ENCODE assay signal across 8 mouse cellular contexts in genomic region chr13:3609780-3610117, GRCm38 (mm10). TPM values are rescaled to one million over a fixed set of nuclear protein-coding genes. Genes with fewer than 3 reads are reported as not detected.
DNase-seq lines count a peak whose midpoint lies in the region; ATAC-seq and TF ChIP-seq lines count a peak whose summit lies in the region.

No protein-coding gene starts in this region.

- peak overlapping the region; percentile 76 for H3K4me2 ChIP-seq in heart, embryonic 14.5 days (ENCODE audit: low read length)
- H3K4me2 ChIP-seq in hindbrain, embryonic 15.5 days, result peak overlapping the region; percentile 86
- peak overlapping the region; percentile 77 for H3K4me2 ChIP-seq in midbrain, embryonic 12.5 days (replicated peaks)

- DNase-seq in heart, adult 11 months, result no peak
- DNase-seq in layer of hippocampus, adult 9-10 months (ENCODE audit: low spot score), result no peak
- DNase-seq in thymus, postnatal 4 days, result no peak
- DNase-seq in spleen, adult 18-20 months, result no peak

- no peak for ATAC-seq in heart, embryonic 14.5 days (ENCODE audit: insufficient number of reproducible peaks, insufficient read depth, low FRiP score, low read depth)
- no peak for ATAC-seq in hindbrain, embryonic 15.5 days (ENCODE audit: low FRiP score, low read depth)
- ATAC-seq in midbrain, embryonic 12.5 days (ENCODE audit: low FRiP score, low read depth), result no peak

- peaks cover 5% of the 10 kb centered on the region for H3K9me3 ChIP-seq in heart, embryonic 14.5 days (ENCODE audit: control insufficient read depth, low read length)
- no peaks in the 10 kb centered on the region for H3K9me3 ChIP-seq in hindbrain, embryonic 15.5 days
- no peaks in the 10 kb centered on the region for H3K9me3 ChIP-seq in midbrain, embryonic 12.5 days

- peak overlapping the region; percentile 90 for H3K9ac ChIP-seq in heart, embryonic 14.5 days (ENCODE audit: low read length)
- peak overlapping the region; percentile 62 for H3K9ac ChIP-seq in hindbrain, embryonic 15.5 days
- H3K9ac ChIP-seq in midbrain, embryonic 12.5 days (replicated peaks), result peak overlapping the region; percentile 78

- no peaks in the 10 kb centered on the region for H3K4me1 ChIP-seq in heart, embryonic 14.5 days (ENCODE audit: control insufficient read depth in 2 of 2, insufficient read depth in 2 of 2, low read length in 2 of 2)
- no peaks in the 10 kb centered on the region for H3K4me1 ChIP-seq in bone marrow, adult 2 months (ENCODE audit: control insufficient read depth, insufficient read depth, low read length)
- peaks cover 7% of the 10 kb centered on the region; the same call in 1 of the 2 replicates for H3K4me1 ChIP-seq in hindbrain, embryonic 15.5 days (replicated peaks)
- H3K4me1 ChIP-seq in midbrain, embryonic 12.5 days, result 0 out of 2 replicates have a peak, but pooled peaks cover 4% of the 10 kb centered on the region

- TF ChIP-seq CTCF in bone marrow, adult 2 months (IDR thresholded peaks at IDR 0.05; ENCODE audit: control insufficient read depth, insufficient read depth, low read length), result no peak

- 16% methylated on average over 8 of the region's 8 CpGs for WGBS in heart, embryonic 14.5 days
- WGBS in bone marrow, adult 2 months, result 12% methylated on average over 8 of the region's 8 CpGs
- WGBS in hindbrain, embryonic 15.5 days, result 28% methylated on average over 8 of the region's 8 CpGs
- WGBS in midbrain, embryonic 12.5 days, result 27% methylated on average over 8 of the region's 8 CpGs

- H3K36me3 ChIP-seq in heart, embryonic 14.5 days (ENCODE audit: control insufficient read depth, insufficient read depth, low read length), result no peaks in the 10 kb centered on the region
- H3K36me3 ChIP-seq in hindbrain, embryonic 15.5 days, result no peaks in the 10 kb centered on the region
- no peaks in the 10 kb centered on the region for H3K36me3 ChIP-seq in midbrain, embryonic 12.5 days

- H3K27me3 ChIP-seq in heart, embryonic 14.5 days (ENCODE audit: control insufficient read depth, insufficient read depth, low read length), result no peaks in the 10 kb centered on the region; the same call in 1 of the 2 replicates
- 0 out of 2 replicates have a peak, but pooled peaks cover 3% of the 10 kb centered on the region for H3K27me3 ChIP-seq in hindbrain, embryonic 15.5 days
- no peaks in the 10 kb centered on the region for H3K27me3 ChIP-seq in midbrain, embryonic 12.5 days

- no peak for TF ChIP-seq POLR2A in bone marrow, adult 2 months (IDR thresholded peaks at IDR 0.05; ENCODE audit: borderline replicate concordance, control insufficient read depth, low read depth, low read length)

- H3K4me3 ChIP-seq in heart, embryonic 14.5 days (ENCODE audit: control insufficient read depth in 1 of 2, insufficient read depth in 1 of 2, low read depth in 1 of 2, low read length in 2 of 2), result peak overlapping the region; percentile 85 to 96
- peak overlapping the region; percentile 88 for H3K4me3 ChIP-seq in bone marrow, adult 2 months (replicated peaks; ENCODE audit: control insufficient read depth, low read depth, low read length)
- peak overlapping the region; percentile 65 for H3K4me3 ChIP-seq in hindbrain, embryonic 15.5 days
- peak overlapping the region; percentile 72 for H3K4me3 ChIP-seq in midbrain, embryonic 12.5 days

- peak overlapping the region; percentile 62 to 91; a peak in 3 of 4 replicates for H3K27ac ChIP-seq in heart, embryonic 14.5 days (replicated peaks in 1 of 2; ENCODE audit: control insufficient read depth in 1 of 2, insufficient read depth in 1 of 2, low read depth in 2 of 2, low read length in 2 of 2)
- no peak overlapping the region for H3K27ac ChIP-seq in bone marrow, adult 2 months (ENCODE audit: control insufficient read depth, insufficient read depth, low read depth, low read length, poor library complexity)
- H3K27ac ChIP-seq in hindbrain, embryonic 15.5 days (replicated peaks), result peak overlapping the region; percentile 88
- peak overlapping the region; percentile 92; the same call in 1 of the 2 replicates for H3K27ac ChIP-seq in midbrain, embryonic 12.5 days (replicated peaks)

RNA-seq across cellular contexts. Expression of gene Fam208b, which starts 1.2 kb away (rescaled TPM):
- 11.2 and 11.9 TPM in 2 replicates for polyA plus RNA-seq in heart, embryonic 14.5 days (2014; fragmentation: Nextera tagmentation; extraction: Ambion mirVana)
- polyA plus RNA-seq in bone marrow, adult 2 months (2011; ENCODE audit: insufficient read depth, insufficient read length, low replicate concordance, missing spikeins), result 4.0 and 7.3 TPM in 2 replicates
- polyA plus RNA-seq in hindbrain, embryonic 15.5 days (2015; fragmentation: Nextera tagmentation; extraction: Ambion mirVana), result 13.5 and 16.8 TPM in 2 replicates
- polyA plus RNA-seq in midbrain, embryonic 12.5 days (2016; fragmentation: Nextera tagmentation; extraction: Ambion mirVana), result 27.2 and 28.8 TPM in 2 replicates

RNA-seq across cellular contexts. Expression of gene Asb13, which starts 24.1 kb away (rescaled TPM):
- polyA plus RNA-seq in heart, embryonic 14.5 days (2014; fragmentation: Nextera tagmentation; extraction: Ambion mirVana), result 4.4 and 6.8 TPM in 2 replicates
- 6.3 and 7.3 TPM in 2 replicates for polyA plus RNA-seq in bone marrow, adult 2 months (2011; ENCODE audit: insufficient read depth, insufficient read length, low replicate concordance, missing spikeins)
- 13.4 and 17.9 TPM in 2 replicates for polyA plus RNA-seq in hindbrain, embryonic 15.5 days (2015; fragmentation: Nextera tagmentation; extraction: Ambion mirVana)
- 13.2 and 13.3 TPM in 2 replicates for polyA plus RNA-seq in midbrain, embryonic 12.5 days (2016; fragmentation: Nextera tagmentation; extraction: Ambion mirVana)
